Mouse (Mus musculus) thymus, adult 2 months (tissue): ENCODE results near the gene Cygb. TPM values are rescaled to one million over a fixed set of nuclear protein-coding genes. Genes with fewer than 3 reads are reported as not detected.

Source experiments
- DNase-seq: peaks from one replicate; pipeline ENCODE4 v3.0.0; 2021
- H3K27ac ChIP-seq: fragments of 200-500 bp; 2 replicates; pipeline ENCODE4 v1.5.1; 2012; ENCODE audit warnings: low read length, control low read depth; ENCODE audit not compliant: control insufficient read depth, insufficient read depth
- H3K27me3 ChIP-seq: fragments of 200-500 bp; 2 replicates; pipeline ENCODE4 v1.6.1; 2012; ENCODE audit warnings: mild to moderate bottlenecking, low read length, moderate library complexity, mixed read lengths; ENCODE audit not compliant: control insufficient read depth, insufficient read depth
- H3K36me3 ChIP-seq: fragments of 200-500 bp; 2 replicates; pipeline ENCODE4 v1.6.1; 2012; ENCODE audit warnings: mild to moderate bottlenecking, low read length, moderate library complexity; ENCODE audit not compliant: control insufficient read depth, insufficient read depth
- H3K4me1 ChIP-seq: fragments of 200-500 bp; replicated peaks from 2 replicates; pipeline ENCODE4 v1.6.1; 2012; ENCODE audit warnings: low read length; ENCODE audit not compliant: control insufficient read depth, insufficient read depth
- H3K4me3 ChIP-seq: fragments of 200-500 bp; 2 replicates; pipeline ENCODE4 v1.5.1; 2012; ENCODE audit warnings: mild to moderate bottlenecking, low read length, control low read depth, moderate library complexity; ENCODE audit not compliant: control insufficient read depth, insufficient read depth
- CTCF ChIP-seq: fragments of 200-500 bp; IDR thresholded peaks from 2 replicates; pipeline ENCODE4 v1.5.1; 2012; ENCODE audit warnings: mild to moderate bottlenecking, control low read depth, low read length, moderate library complexity, borderline replicate concordance; ENCODE audit not compliant: control insufficient read depth, poor library complexity, insufficient read depth; ENCODE audit errors: extremely low read depth
- POLR2A ChIP-seq: fragments of 200-500 bp; IDR thresholded peaks from 2 replicates; pipeline ENCODE4 v1.6.1; 2012; ENCODE audit warnings: mild to moderate bottlenecking, low read length, control low read depth, moderate library complexity; ENCODE audit not compliant: control insufficient read depth, poor library complexity, insufficient read depth; ENCODE audit errors: extremely low read depth
- WGBS: fragments of 180-500 bp; shearing (Covaris S2); methylation state at CpG from one replicate; pipeline ENCODE4 v1.1.7; 2018; 5-methylcytosine and 5-hydroxymethylcytosine counted together
- polyA plus RNA-seq: library from polyadenylated mRNA; depleted of rRNA; stranded (reverse); fragments of >200 nt; gene quantifications from 2 replicates; pipeline ENCODE4 v1.2.3, GENCODE M21; 2012

Cygb gene
- polyA plus RNA-seq, 1 experiment: 14.0 TPM

DNA sequence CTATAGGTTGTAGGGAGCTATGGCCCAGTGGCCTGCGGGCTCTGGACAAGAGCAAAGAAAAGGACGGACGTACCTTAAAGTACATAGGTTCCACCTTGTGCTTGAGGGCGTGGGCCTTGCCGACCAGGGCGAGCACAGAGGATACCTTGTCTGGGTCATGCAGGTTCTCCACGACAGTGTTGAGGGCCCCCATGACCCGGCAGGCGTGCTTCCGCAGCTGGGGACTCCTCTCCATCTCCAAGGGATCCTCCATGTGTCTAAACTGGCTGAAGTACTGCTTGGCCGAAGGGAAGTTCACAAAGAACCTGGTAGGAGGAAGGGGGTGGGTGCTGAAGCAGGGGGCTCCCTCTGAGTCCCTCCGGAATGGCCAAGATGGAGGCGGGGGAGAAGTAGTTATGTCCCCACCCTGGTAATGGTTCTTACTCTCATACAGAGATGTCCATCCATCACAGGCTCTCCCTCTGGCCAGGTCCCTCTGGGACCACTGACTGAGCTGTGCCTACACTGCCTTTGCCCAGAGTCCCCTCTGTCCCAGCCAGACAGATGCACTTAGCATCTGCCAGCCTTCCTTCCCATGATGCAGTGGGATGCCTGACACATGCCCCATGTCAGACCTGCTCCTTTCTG, 4.3 kb downstream of the Cygb start:
- H3K27ac ChIP-seq: no peak overlapping the region
- H3K4me1 ChIP-seq: 0 out of 2 replicates have a peak, but pooled peaks cover 5% of the 10 kb centered on the region
- H3K27me3 ChIP-seq: peaks cover 7% of the 10 kb centered on the region; the same call in 1 of the 2 replicates
- TF ChIP-seq CTCF: no peak
- no peak for TF ChIP-seq POLR2A
- DNase-seq: no peak
- H3K36me3 ChIP-seq: no peaks in the 10 kb centered on the region
- H3K4me3 ChIP-seq: no peak overlapping the region
- 94% methylated on average over 13 of the region's 13 CpGs for WGBS

DNA sequence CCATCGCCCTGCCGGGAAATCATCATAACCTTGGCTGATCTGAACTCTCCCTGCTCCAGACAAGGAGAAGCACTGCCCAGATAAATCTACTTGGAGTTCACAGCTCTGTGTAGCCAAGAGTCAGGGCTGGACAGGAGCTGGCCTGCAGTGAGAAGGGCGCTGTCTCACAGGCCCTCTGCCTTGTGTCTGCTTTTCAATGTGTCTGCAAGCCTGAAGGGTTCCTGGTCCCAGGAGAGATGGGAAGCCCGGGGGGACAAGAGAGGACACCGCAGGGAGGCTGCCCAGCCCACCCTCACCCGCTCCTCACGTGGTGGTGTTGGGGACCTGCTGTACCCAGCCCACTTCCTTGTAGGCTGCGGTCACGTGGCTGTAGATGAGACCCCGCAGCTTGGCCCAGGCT, 5.1 kb downstream of the Cygb start:
- Histone ChIP-seq H3K4me3 (no peak overlapping the region), H3K4me1 (0 out of 2 replicates have a peak, but pooled peaks cover 5% of the 10 kb centered on the region), H3K27me3 (peaks cover 5% of the 10 kb centered on the region; the same call in 1 of the 2 replicates), H3K36me3 (no peaks in the 10 kb centered on the region), H3K27ac (no peak overlapping the region)
- TF ChIP-seq POLR2A (no peak), CTCF (no peak)
- DNase-seq: no peak
- WGBS: 89% methylated on average over 10 of the region's 10 CpGs

DNA sequence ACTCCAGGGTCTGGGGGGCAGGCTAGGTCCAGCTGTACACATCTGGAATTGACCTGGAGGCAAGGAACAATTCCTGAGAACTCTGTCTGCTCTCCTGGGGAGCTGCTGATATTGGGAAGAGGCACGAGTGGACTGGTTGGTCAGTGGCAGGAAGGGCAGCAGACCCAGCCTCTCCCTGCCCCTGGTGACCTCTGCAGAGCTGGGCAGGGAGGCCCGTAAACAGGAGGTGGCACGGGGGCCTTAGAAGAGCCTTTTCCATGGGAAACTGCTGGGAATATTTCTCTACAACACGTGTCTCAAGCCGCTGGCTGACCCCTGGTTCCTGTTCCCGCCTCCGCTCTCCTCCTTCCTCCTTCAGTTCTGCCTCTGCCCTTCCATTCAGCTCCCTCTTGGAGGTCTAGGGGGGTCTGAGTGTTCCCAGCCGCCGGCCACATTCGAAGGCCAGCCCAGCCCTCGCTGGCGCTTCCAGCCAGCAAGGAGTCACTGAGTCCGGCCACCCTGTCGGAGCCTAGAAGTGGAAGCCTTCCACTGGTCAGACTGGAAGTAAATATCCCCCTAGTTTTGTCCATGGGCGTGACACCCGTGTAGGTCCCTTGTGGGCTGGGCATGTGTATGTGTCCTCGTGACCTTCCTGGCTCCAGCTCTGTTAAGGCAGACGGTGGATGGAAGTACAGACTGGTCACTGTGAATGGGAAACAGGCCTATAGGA, 5.7 kb downstream of the Cygb start:
- H3K27ac ChIP-seq: no peak overlapping the region
- peaks cover 2% of the 10 kb centered on the region; the same call in 1 of the 2 replicates for H3K4me1 ChIP-seq
- DNase-seq: no peak
- H3K36me3 ChIP-seq: no peaks in the 10 kb centered on the region
- peaks cover under 1% of the 10 kb centered on the region; the same call in 1 of the 2 replicates for H3K27me3 ChIP-seq
- WGBS: 91% methylated on average over 18 of the region's 18 CpGs
- TF ChIP-seq CTCF (no peak), POLR2A (no peak)
- H3K4me3 ChIP-seq: no peak overlapping the region

DNA sequence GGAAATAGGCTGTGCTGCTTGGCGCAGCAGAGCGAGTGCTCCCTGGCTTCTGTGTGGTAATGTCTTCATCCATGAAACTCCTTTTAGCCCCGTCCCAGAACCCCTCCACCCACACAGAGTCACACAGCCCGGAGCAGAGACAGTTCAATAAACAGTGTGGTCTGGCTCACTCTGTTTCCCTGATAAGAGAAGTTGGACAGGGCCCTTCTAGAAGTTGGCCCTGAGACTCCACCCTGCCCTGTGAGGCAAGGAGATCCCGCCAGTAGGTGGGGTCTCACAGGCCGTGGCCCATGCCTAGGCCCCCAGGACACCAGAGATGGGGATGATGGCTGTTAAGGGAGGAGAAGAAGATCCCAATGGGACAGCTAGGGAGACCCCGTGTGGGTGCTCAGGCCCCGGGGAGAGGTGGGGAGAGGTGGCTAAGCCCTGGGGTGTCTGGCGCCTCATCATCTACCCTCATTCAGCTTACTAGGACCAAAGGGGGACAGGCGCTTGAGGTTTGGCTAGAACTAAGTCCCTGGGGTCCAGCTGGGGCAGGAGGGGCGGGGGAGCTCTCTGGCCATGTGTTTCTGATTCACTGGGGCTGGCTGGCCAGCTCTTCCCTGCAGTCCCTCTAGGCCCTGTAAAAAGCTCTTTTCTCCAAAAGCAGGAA, 6.6 kb downstream of the Cygb start:
- Histone ChIP-seq H3K4me1 (peaks cover 2% of the 10 kb centered on the region; the same call in 1 of the 2 replicates), H3K27ac (no peak overlapping the region), H3K4me3 (no peak overlapping the region), H3K27me3 (no peaks in the 10 kb centered on the region), H3K36me3 (no peaks in the 10 kb centered on the region)
- DNase-seq: no peak
- WGBS: 82% methylated on average over 11 of the region's 11 CpGs
- TF ChIP-seq CTCF (no peak), POLR2A (no peak)

DNA sequence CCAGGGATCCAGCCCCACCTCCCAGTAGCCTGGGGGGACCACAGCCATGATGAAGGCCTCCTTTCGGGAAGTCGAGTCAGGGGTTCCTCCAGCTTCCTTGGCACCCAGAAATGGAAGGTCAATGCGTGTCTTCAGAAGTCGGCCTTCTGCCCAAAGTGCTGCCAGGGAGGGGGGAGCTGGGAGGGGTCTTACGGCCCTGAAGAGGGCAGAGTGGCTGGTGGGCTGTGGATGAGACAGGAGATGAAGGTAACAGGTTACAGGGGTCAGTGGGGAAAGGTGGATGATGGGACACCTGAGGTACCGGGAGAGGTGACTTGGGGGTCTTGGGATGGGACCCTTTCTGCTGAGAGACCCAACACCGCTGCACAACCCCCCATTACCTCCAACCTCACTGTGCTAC, 7.3 kb downstream of the Cygb start:
- Histone ChIP-seq H3K4me3 (no peak overlapping the region), H3K4me1 (peaks cover 2% of the 10 kb centered on the region; the same call in 1 of the 2 replicates), H3K27ac (no peak overlapping the region), H3K36me3 (no peaks in the 10 kb centered on the region), H3K27me3 (no peaks in the 10 kb centered on the region)
- 96% methylated on average over 7 of the region's 7 CpGs for WGBS
- TF ChIP-seq CTCF: no peak
- no peak for DNase-seq

DNA sequence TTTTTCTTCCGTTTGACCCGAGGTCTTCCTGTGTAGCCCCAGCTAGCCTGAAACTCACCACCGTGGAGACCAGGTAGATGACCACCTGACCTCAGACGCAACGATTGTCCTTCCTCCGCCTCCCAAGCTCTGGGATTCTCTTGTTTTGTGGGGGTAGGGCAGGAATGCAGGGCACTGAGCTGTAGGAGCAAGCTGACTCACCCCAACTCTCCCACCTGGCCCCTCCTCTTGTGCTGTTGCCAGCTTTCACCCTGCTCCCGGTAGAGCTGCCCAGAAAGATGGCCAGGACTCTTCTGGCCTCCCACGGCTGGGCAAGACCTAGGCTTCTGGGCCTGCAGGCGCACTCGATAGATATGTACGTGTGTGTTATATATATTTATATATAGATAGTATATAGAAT, 8.0 kb downstream of the Cygb start:
- H3K27ac ChIP-seq: no peak overlapping the region
- no peak for TF ChIP-seq POLR2A
- TF ChIP-seq CTCF: no peak
- no peaks in the 10 kb centered on the region for H3K27me3 ChIP-seq
- peaks cover 2% of the 10 kb centered on the region; the same call in 1 of the 2 replicates for H3K4me1 ChIP-seq
- H3K4me3 ChIP-seq: no peak overlapping the region
- 80% methylated on average over 11 of the region's 11 CpGs for WGBS
- no peak for DNase-seq
- H3K36me3 ChIP-seq: no peaks in the 10 kb centered on the region
